Mouse (Mus musculus): ENCODE data around the gene Lat.
A peak's percentile ranks its signal among the peaks of the same experiment; 100 is the strongest.
"Not testable (repeated sequence)": the region's sequence is repeated elsewhere in the genome, so short reads cannot be mapped to it uniquely, and the experiment has no call there.

Lat gene

GRCm38 (mm10) chr7:126332691-126333090 lies 36.7 kb downstream of the Lat start:
- DNase-seq (ENCODE audit: low spot score) = no peak

DNA sequence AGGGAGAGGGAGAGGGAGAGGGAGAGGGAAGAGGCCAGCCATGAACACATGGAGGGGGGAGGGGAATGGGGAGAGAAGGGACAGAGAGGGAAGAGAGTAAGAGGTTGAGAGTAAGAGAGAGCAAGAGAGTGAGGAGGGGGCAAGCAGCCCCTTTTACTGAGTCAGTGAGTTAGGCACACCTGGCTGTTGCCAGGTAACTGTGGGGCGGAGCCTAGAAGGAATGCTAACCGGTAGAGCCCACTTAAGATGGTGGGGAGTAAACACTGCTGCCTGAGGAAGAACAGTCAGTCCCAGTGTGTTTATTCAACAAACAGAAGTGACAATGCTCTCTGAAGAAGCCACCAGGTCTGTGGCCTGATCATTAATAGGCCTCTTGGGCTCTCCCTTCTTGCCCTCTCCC lies 38.7 kb downstream of the Lat start:
- DNase-seq (ENCODE audit: low spot score) = no peak

GRCm38 (mm10) chr7:126329907-126330645 lies 39.3 kb downstream of the Lat start:
- no peak for DNase-seq (ENCODE audit: low spot score)

DNA sequence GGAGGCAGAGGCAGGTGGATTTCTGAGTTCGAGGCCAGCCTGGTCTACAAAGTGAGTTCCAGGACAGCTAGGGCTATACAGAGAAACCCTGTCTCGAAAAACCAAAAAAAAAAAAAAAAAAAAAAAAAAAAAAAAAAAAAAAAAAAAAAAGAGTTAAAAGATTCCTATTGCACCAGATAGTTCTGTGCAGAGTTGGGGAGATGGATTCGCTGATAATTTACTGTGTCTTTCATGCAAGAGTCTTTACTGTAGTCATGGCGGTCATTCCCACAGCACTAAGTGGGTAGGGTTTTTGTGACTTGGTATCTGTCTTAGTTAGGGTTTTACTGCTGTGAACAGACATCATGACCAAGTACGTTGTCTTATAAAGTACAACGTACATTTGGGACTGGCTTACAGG lies 40.5 kb downstream of the Lat start:
- not testable (repeated sequence) for DNase-seq (ENCODE audit: low spot score)

GRCm38 (mm10) chr7:126325576-126326273 lies 43.6 kb downstream of the Lat start:
- DNase-seq (ENCODE audit: low spot score) = not testable (repeated sequence)

DNA sequence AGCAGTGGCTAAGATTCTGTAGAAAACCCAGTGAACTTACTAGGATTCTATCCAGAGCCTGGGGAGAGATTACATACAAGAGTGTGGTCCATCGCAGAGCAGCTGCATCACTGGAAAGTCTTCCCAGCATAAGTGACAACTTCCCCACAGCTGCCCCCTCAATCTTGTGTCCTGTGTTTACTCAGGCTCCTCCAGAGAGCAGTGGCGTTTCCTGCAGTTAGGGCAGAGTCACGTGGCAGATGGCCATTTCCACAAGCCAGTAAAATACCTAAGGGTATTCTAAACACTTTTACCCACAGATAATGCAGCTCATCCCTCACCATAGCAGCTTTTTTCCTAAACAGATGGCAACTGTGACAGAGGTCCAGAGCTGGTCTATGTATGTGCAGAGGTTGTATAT lies 44.6 kb downstream of the Lat start:
- no peak for DNase-seq (ENCODE audit: low spot score)

DNA sequence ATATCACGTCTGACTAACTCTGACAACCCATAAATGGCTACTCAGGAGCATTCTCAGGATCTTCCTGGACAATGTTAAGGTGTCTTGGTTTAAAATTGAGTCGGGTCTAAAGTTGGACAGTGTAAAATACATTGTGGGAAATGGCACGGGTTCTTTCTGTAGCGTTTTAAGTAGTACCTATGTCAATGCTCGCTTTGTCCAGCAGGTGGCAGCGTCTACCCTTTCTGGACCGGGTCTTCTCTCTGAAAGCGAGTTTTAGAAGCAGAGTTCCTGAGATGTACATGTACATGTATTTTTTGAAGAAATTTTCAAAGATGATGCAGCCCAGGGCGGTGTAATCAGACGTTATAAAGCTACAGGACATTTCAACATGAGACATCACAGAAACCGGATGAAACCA lies 45.6 kb downstream of the Lat start:
- DNase-seq (ENCODE audit: low spot score) = peak; percentile 79

- DNase-seq (ENCODE audit: low spot score) = no peak
Measured at GRCm38 (mm10) chr7:126314273-126314672, 55.1 kb downstream of the Lat start.

Data from ovary, postnatal 14 days (tissue).